ENCODE assay signal across 9 mouse cellular contexts in genomic region chr2:168019201-168019715, GRCm38 (mm10). TPM values are rescaled to one million over a fixed set of nuclear protein-coding genes. Genes with fewer than 3 reads are reported as not detected.
DNase-seq lines count a peak whose midpoint lies in the region; ATAC-seq lines count a peak whose summit lies in the region.
"Had no signal": no experiment of that assay in that cellular context is flagged by ENCODE, and none has a peak within 500 bp of the region (broad histone marks: within the 10 kb centered on the region; RNA-seq: fewer than 3 reads in every experiment).

No protein-coding gene starts in this region.

- H3K9ac ChIP-seq in hindbrain, embryonic 14.5 days = no peak overlapping the region
- H3K9ac ChIP-seq in hindbrain, embryonic 12.5 days = no peak overlapping the region
- no peak overlapping the region for H3K9ac ChIP-seq in kidney, embryonic 15.5 days
- H3K9ac ChIP-seq: limb, embryonic 12.5 days had no signal

- no peak overlapping the region for H3K4me2 ChIP-seq in hindbrain, embryonic 14.5 days (replicated peaks)
- no peak overlapping the region for H3K4me2 ChIP-seq in hindbrain, embryonic 12.5 days (replicated peaks)
- H3K4me2 ChIP-seq in kidney, embryonic 15.5 days = no peak overlapping the region
- H3K4me2 ChIP-seq: limb, embryonic 12.5 days had no signal

- H3K4me3 ChIP-seq in hindbrain, embryonic 14.5 days (replicated peaks; ENCODE audit: low read length) = no peak overlapping the region
- no peak overlapping the region for H3K4me3 ChIP-seq in hindbrain, embryonic 12.5 days
- no peak overlapping the region for H3K4me3 ChIP-seq in kidney, embryonic 15.5 days (replicated peaks)
- H3K4me3 ChIP-seq: limb, embryonic 12.5 days had no signal

- 61% methylated on average over 9 of the region's 9 CpGs for WGBS in hindbrain, embryonic 14.5 days
- WGBS in hindbrain, embryonic 12.5 days = 85% methylated on average over 9 of the region's 9 CpGs
- 73% methylated on average over 9 of the region's 9 CpGs for WGBS in kidney, embryonic 15.5 days

- intact Hi-C loops in gastrocnemius, postnatal 14 days (cut with DNase I; ENCODE audit: low total_unique reads) = no loop called here

- no peaks in the 10 kb centered on the region for H3K36me3 ChIP-seq in hindbrain, embryonic 14.5 days (replicated peaks; ENCODE audit: control insufficient read depth, insufficient read depth)
- H3K36me3 ChIP-seq in hindbrain, embryonic 12.5 days = no peaks in the 10 kb centered on the region
- no peaks in the 10 kb centered on the region for H3K36me3 ChIP-seq in kidney, embryonic 15.5 days
- H3K36me3 ChIP-seq: limb, embryonic 12.5 days had no signal

- H3K27ac ChIP-seq in hindbrain, embryonic 14.5 days = no peak overlapping the region
- no peak overlapping the region for H3K27ac ChIP-seq in hindbrain, embryonic 12.5 days
- peak overlapping the region; percentile 45; the same call in 1 of the 2 replicates for H3K27ac ChIP-seq in kidney, embryonic 15.5 days
- H3K27ac ChIP-seq: limb, embryonic 12.5 days had no signal

- H3K27me3 ChIP-seq in hindbrain, embryonic 14.5 days (ENCODE audit: control insufficient read depth, insufficient read depth, low read length) = no peaks in the 10 kb centered on the region
- no peaks in the 10 kb centered on the region for H3K27me3 ChIP-seq in hindbrain, embryonic 12.5 days
- H3K27me3 ChIP-seq in kidney, embryonic 15.5 days = 0 out of 2 replicates have a peak, but pooled peaks cover 2% of the 10 kb centered on the region
- H3K27me3 ChIP-seq: limb, embryonic 12.5 days had no signal

- DNase-seq in hindbrain, embryonic 14.5 days (ENCODE audit: low spot score) = peak; percentile 69
- DNase-seq in adrenal gland, postnatal 10 days = peak; percentile 78
- peak; percentile 78 for DNase-seq in gastrocnemius, postnatal 14 days
- peak; percentile 56 for DNase-seq in ovary, postnatal 14 days (ENCODE audit: low spot score)
- no peak for DNase-seq in embryo, embryonic 11 days
- DNase-seq in B cell, adult 2 months = no peak

- H3K9me3 ChIP-seq in hindbrain, embryonic 14.5 days (ENCODE audit: control insufficient read depth, low read length) = no peaks in the 10 kb centered on the region
- no peaks in the 10 kb centered on the region for H3K9me3 ChIP-seq in hindbrain, embryonic 12.5 days (replicated peaks)
- H3K9me3 ChIP-seq in kidney, embryonic 15.5 days (replicated peaks) = no peaks in the 10 kb centered on the region
- H3K9me3 ChIP-seq: limb, embryonic 12.5 days had no signal

- peaks cover 5% of the 10 kb centered on the region; the same call in 1 of the 2 replicates for H3K4me1 ChIP-seq in hindbrain, embryonic 14.5 days (replicated peaks; ENCODE audit: control insufficient read depth, insufficient read depth, low read length)
- no peaks in the 10 kb centered on the region for H3K4me1 ChIP-seq in hindbrain, embryonic 12.5 days
- H3K4me1 ChIP-seq in kidney, embryonic 15.5 days = peaks cover 21% of the 10 kb centered on the region

- peak; percentile 53; the same call in 1 of the 2 replicates for ATAC-seq in hindbrain, embryonic 14.5 days (ENCODE audit: low FRiP score)
- no peak for ATAC-seq in hindbrain, embryonic 12.5 days (ENCODE audit: low FRiP score)
- peak; percentile 41; the same call in 1 of the 2 replicates for ATAC-seq in kidney, embryonic 15.5 days (replicated peaks; ENCODE audit: low FRiP score)

RNA-seq across cellular contexts. Expression of gene Ripor3, which starts 8.8 kb away (rescaled TPM):
- polyA plus RNA-seq in hindbrain, embryonic 14.5 days (2014; fragmentation: Nextera tagmentation; extraction: Ambion mirVana) = 0.13 and 0.30 TPM in 2 replicates
- polyA plus RNA-seq in hindbrain, embryonic 12.5 days (2016; fragmentation: Nextera tagmentation; extraction: Ambion mirVana) = 1.1 and 1.3 TPM in 2 replicates
- 1 to 10 TPM; 3.2 to 4.6 TPM for total RNA-seq in adrenal gland, postnatal 10 days (2021)
- total RNA-seq in gastrocnemius, postnatal 14 days (2021) = 1 to 10 TPM; 1.6 to 1.7 TPM
- 1.6 and 1.9 TPM in 2 replicates for polyA plus RNA-seq in kidney, embryonic 15.5 days (2015; fragmentation: Nextera tagmentation; extraction: Ambion mirVana)

Comparison
In these comparisons a context has a peak if more than half of its experiments do, and no peak if none do; other contexts are left out.
1. DNase-seq: peak in hindbrain, embryonic 14.5 days (single experiment), adrenal gland, postnatal 10 days (single experiment), gastrocnemius, postnatal 14 days (single experiment) and ovary, postnatal 14 days (single experiment); none in embryo, embryonic 11 days (single experiment) and B cell, adult 2 months (0 of 2).